Mouse (Mus musculus) CH12F3 (cell line): ENCODE data around the gene Ppp5c.

ENCODE experiments used
- in situ Hi-C: fragments of 300-500 bp; cut with MboI; formaldehyde crosslinking; loops from 2 replicates; pipeline ENCODE4 v1.14.3; 2020; ENCODE audit warnings: low sequenced_read_pairs

Gene Ppp5c

DNA sequence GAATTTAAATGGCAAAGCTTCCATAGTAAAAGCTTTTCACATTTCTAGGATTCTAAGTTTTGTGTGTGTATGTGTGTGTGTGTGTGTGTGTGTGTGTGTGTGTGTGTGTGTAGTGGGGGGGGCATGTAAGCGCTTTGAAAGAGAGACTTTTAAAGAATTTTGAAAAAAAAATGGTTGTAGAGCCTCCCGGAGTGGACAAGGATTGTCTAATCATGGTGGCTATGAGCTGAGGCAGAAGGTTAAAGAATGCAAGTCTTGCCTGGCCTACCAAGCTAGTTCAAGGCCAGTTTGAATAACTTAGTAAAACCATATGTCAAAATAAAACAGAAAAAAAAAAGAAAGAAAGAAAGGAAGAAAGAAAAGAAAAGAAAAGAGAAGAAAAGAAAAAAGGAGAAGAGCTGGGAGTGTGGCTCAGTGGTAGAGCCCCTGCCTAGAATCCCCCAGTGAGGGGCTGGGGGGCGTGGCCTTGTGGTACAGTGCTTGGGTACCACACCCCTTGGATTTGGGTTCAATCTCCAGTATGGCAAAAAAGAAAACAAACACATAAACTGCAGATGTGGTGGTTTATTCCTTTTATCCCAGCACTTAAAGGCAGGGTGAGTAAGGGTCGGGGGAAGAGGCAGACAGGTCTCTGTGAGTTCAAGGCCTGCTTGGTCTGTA lies 27.7 kb upstream of the Ppp5c start:
- in situ Hi-C loops = loop anchor here (10.0 kb wide), 1 partner anchor 121 kb away; no protein-coding TSS in a partner anchor

- in situ Hi-C loops = loop anchor here (10.0 kb wide), 1 partner anchor 120 kb away; no protein-coding TSS in a partner anchor
Measured at GRCm38 (mm10) chr7:17054325-17054989, 26.7 kb upstream of the Ppp5c start.

DNA sequence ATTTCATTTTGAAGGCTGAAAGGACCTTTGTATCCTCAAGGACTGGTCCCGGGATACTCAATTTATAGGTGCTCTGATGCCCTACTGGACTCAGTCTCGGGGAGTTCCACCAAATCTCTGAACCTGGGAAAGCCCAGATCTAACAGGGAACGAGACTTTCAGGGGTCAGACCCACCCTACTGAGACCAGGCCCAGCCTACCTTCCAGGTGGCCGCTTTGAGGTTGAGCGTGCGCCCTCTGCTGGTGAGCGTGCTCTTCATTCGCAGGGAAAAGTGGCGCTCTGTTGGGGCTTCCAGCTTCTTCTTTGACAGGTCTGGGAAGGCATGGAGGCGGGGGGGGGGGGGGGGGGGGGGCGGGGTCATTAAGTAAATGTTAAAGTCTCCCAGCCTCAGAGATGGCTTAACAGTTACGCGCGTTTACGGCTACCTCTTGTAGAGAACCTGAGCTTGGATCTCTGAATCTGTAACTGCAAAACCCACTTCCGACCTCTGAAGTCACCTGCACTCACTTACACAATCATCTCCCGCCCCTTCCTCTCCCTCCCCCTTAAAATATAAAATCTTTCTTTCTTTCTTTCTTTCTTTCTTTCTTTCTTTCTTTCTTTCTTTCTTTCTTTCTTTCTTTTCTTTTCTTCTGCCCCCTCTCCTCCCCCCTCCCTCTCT lies 23.3 kb upstream of the Ppp5c start:
- in situ Hi-C loops = loop anchor here (10.0 kb wide), 1 partner anchor 116 kb away; no protein-coding TSS in a partner anchor

- in situ Hi-C loops = loop anchor here (10.0 kb wide), 1 partner anchor 116 kb away; no protein-coding TSS in a partner anchor
Measured at GRCm38 (mm10) chr7:17050491-17050890, 22.8 kb upstream of the Ppp5c start.

GRCm38 (mm10) chr7:17048431-17049190 lies 20.9 kb upstream of the Ppp5c start:
- in situ Hi-C loops = no loop called here

DNA sequence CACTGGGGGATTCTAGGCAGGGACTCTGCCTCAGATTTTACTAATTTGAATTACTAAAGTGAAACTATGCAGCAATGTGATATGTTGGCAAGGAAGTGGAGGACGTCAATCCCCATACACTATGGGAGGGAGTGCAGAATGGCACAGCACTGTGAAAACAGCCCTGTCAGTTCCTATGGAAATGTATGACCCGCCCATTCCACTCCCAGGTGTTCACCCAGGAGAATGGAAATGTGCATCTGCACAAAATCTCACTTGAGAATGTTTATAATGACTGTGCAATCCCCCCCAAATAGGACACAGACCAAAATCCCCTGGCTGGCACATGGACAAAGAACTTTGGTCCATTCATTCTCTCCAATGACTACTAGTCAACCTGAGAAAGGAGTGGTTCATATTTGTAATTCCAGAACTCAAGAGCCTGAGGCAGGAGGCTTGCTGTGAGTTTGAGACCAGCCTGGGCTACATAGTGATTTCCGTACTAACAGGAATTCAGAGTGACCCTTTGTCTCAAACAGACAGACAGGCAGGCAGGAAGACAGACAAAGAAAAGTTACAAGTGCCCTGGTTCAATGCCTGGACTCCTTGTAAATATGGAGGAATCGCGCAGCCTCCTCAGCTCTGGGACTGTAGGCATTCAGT lies 19.4 kb upstream of the Ppp5c start:
- in situ Hi-C loops = no loop called here

- in situ Hi-C loops = no loop called here
Measured at GRCm38 (mm10) chr7:17045743-17046142, 18.0 kb upstream of the Ppp5c start.

DNA sequence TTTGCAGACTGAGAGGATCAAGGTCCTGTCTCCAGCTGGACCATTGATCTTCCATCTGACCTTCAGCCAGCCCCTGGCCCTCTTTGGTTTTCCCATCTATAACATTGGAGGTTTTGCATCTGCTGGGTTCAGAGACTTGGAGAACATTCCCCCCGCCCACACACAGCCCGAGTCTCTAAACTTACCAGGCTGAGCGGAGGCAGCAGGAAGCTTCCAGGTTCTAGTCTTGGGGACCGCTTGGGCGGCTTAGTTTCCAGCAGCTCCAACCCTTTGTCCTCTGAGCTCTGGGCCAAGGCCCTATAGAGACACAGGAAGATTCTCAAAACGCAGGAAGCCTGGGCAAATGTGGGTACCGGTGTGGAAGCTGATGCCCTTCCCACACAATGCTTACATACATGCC lies 11.6 kb upstream of the Ppp5c start:
- in situ Hi-C loops = no loop called here

GRCm38 (mm10) chr7:17038018-17038695 lies 10.4 kb upstream of the Ppp5c start:
- in situ Hi-C loops = no loop called here

- in situ Hi-C loops = no loop called here
Measured at GRCm38 (mm10) chr7:17030239-17030638, 2.5 kb upstream of the Ppp5c start.

DNA sequence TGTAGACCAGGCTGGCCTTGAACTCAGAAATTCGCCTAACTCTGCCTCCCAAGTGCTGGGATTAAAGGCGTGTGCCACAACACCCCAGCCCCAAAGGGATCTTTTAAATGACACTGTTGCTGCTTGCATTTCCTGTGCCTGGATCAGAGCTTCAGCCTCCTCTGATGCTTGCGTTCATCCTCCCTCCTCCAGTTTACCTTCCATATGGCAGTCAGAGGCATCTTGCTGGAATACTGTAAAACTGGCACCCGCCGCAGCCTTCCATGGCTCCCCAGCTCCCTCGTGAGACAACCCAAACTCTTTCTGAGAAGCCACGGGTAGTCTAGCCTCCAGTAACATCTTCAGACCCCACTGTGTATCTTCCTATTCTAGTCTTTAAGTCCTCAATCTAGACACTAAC lies 1.2 kb upstream of the Ppp5c start:
- in situ Hi-C loops = no loop called here

DNA sequence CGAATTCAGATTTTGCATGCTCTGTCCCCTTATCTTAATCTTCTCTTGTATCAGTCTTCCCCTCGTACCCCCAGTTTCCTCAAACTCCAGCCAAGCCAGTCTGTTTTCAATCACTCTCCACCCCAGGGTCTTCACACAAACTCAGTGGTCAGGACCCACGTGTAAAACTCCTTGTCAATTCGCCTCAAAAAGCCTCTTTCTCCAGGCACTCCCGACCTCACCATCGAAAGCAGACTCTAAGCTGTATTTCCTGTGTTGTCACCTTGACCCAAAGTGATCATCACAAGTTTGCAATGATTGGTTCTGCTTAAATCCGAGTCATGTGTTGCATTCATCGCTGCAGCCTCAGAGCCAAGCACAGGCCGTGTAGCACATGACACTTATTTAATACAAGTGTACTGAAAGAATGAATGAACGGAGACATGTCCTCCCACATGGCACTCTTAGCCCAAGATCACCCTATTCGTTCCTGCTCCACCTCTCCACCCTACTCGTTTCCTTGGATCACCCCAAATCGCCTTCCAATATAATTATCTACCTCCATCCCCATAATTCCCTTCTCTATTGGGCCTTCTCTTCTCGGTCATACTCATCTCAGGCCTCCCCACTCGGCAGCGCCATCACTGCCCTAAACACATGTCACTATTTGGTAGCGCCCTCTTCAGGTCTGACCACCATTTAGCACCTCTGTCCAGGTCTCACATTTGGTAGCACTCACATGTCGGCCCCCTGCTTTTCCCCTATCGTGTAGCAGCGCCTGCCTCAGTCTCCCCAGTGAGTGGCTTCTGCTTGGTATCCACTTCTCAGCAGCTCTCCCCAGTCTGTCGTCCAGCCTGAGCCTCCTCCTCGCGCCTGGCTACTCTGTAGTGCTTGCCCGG lies 775 bp downstream of the Ppp5c start:
- in situ Hi-C loops = no loop called here

DNA sequence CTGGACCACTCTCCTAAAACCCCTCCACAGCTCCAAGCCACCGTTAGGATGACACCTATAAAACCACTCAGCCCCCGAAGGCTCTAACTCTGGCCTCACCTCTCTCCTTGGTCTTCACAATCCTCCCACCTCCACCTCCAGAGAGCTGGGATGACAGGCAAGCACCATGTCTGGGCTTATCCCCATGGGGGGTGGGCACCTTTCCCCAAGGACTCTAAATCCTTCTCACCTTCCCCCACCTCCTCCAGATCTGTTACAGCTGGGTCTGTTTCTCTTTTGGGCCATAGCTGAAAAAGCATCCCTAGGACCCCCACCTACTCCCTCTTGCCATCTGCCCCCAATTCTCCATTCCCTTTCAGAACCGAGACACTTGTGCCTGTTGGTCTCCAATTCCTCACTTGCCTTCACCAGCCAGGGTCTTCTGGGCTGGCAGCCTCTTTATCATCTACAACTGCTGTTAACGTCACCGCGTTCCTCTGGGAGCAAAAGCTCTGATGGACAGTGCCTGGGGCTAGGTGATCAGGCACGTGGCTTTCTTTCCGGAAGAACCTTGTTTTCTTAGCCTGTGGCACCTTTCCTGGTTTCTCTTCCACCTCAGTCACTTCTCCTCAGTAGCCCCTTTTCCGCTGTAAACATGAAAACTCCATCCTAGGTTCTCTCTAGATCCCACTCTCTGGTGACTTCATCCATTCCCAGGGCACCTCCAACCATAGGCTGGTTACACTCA lies 1.7 kb downstream of the Ppp5c start:
- in situ Hi-C loops = no loop called here

DNA sequence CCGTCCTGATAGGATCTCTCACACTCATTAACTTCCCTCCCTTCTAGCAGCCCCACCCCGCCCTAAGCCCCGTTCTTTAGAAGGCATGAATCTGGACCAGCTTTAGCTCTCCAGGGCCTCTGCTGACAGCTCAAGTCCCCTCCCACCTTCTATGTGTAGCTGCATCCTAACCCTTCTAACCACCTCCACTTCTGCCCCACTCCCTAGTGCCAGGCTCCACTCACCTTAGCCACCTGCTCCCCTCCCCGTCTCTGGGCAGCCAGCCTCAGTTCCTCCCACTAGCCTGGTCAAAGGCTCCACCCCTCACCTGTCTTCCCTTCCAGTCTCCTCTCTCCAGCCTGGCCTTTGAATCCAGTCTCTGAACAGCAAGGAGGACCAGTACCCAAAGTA lies 2.2 kb downstream of the Ppp5c start:
- in situ Hi-C loops = no loop called here

GRCm38 (mm10) chr7:17024814-17025504 lies 2.8 kb downstream of the Ppp5c start:
- in situ Hi-C loops = no loop called here

DNA sequence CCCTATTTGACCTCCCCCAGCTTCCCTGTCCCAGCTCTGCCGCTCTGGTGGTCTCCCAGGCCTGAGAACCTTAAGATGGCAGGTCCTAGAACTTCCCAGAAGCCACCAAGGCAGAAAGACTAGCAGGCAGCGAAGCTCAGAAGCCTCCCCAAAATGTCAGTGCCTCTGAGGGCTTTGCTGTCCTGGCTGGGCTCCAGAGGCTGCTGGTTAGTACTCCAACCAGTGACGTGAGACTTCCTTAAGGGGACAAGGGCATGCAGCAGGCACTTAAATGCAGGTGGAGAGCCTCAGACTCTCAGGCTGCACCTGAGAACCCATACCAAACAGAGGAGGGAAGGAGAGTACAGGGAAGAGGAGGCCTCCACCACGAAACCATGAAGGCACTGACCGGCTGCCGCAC lies 3.6 kb downstream of the Ppp5c start:
- in situ Hi-C loops = no loop called here

GRCm38 (mm10) chr7:17023701-17024100 lies 4.0 kb downstream of the Ppp5c start:
- in situ Hi-C loops = no loop called here

DNA sequence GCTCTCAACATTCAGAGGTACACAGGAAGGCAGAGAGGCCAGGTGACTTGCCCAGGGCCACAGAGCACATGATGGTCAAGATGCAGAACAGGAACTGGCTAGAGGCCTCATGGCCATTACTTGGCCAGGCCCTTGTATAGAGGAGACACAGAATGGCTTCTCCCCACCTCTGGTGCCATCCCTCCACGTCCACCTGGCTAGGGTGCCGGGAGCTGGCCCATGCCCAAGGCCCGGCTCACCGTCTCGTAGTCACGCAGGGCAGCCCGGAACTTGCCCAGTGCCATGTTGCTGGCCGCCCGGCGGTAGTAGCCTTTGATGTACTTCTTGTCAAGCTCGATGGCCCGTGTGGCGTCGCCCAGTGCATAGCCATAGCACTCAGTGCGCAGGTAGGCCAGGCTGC lies 5.5 kb downstream of the Ppp5c start:
- in situ Hi-C loops = no loop called here
